Mouse (Mus musculus) ES-Bruce4 (cell line): ENCODE data around the gene Rai1. TPM values are rescaled to one million over a fixed set of nuclear protein-coding genes. Genes with fewer than 3 reads are reported as not detected.
A peak's percentile ranks its signal among the peaks of the same experiment; 100 is the strongest.

Experiments used
- H3K27ac ChIP-seq: 2 replicates; pipeline ENCODE4 v1.5.1; 2012; ENCODE audit warnings: low read length, inconsistent platforms; ENCODE audit not compliant: insufficient read depth
- H3K27me3 ChIP-seq: 2 replicates; pipeline ENCODE4 v1.6.1; 2012; ENCODE audit warnings: mild to moderate bottlenecking, low read length, inconsistent platforms; ENCODE audit not compliant: control insufficient read depth, poor library complexity, insufficient read depth, severe bottlenecking
- H3K36me3 ChIP-seq: 2 replicates; pipeline ENCODE4 v1.6.1; 2012; ENCODE audit warnings: inconsistent platforms, mild to moderate bottlenecking, low read length, moderate library complexity; ENCODE audit not compliant: control insufficient read depth, poor library complexity, insufficient read depth, severe bottlenecking
- H3K4me1 ChIP-seq: one replicate; pipeline ENCODE4 v1.8.1; 2011; ENCODE audit warnings: low read length; ENCODE audit not compliant: control insufficient read depth, insufficient read depth
- H3K4me3 ChIP-seq: 2 replicates; pipeline ENCODE4 v1.5.1; 2011; ENCODE audit warnings: low read depth, mild to moderate bottlenecking, low read length
- H3K9ac ChIP-seq: 2 replicates; pipeline ENCODE4 v1.6.1; 2012; ENCODE audit warnings: low read depth, mild to moderate bottlenecking, inconsistent platforms; ENCODE audit not compliant: poor library complexity, severe bottlenecking
- H3K9me3 ChIP-seq: replicated peaks from 2 replicates; pipeline ENCODE4 v1.6.1; 2012; ENCODE audit warnings: mild to moderate bottlenecking, low read length, inconsistent platforms; ENCODE audit not compliant: control insufficient read depth, poor library complexity, insufficient read depth, severe bottlenecking
- CTCF ChIP-seq: IDR thresholded peaks from one replicate; pipeline ENCODE4 v1.8.1; 2011; ENCODE audit warnings: low read depth, low read length
- EP300 ChIP-seq: IDR thresholded peaks from 2 replicates; pipeline ENCODE4 v1.6.1; 2011; ENCODE audit warnings: low read depth, low read length; ENCODE audit not compliant: insufficient read depth
- POLR2A ChIP-seq: IDR thresholded peaks from one replicate; pipeline ENCODE4 v1.8.1; 2011; ENCODE audit warnings: low read length; ENCODE audit not compliant: insufficient read depth
- polyA plus RNA-seq: library from polyadenylated mRNA; stranded (reverse); fragments of >200 nt; gene quantifications from 2 replicates; pipeline ENCODE4 v1.2.4, GENCODE M21; 2011; ENCODE audit warnings: low read depth; ENCODE audit not compliant: missing spikeins, insufficient read depth, insufficient read length

Rai1 gene
- polyA plus RNA-seq, 1 experiment: 21.9 TPM

DNA sequence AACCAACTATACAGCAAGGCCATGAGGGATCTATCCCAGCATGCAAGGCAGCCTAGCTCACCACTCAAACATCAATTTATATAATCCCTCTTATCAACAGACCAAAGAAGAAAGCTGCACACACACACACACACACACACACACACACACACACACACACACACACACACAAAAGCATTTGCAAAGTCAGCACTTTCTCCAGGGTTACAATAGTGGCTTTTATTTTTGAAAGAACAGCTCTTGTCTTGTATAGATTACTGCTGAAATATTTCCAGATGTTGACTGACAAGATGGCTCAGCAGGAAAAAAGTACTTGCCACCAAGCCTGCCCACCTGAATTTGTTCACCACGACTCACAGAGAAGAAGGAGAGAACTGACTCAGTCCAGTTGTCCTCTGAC lies 39.5 kb upstream of the Rai1 start:
- Histone ChIP-seq H3K9me3 (no peaks in the 10 kb centered on the region), H3K36me3 (no peaks in the 10 kb centered on the region), H3K27me3 (no peaks in the 10 kb centered on the region), H3K4me3 (no peak overlapping the region), H3K9ac (no peak overlapping the region), H3K4me1 (no peaks in the 10 kb centered on the region), H3K27ac (no peak overlapping the region)
- TF ChIP-seq POLR2A (no peak), CTCF (no peak), EP300 (no peak)

DNA sequence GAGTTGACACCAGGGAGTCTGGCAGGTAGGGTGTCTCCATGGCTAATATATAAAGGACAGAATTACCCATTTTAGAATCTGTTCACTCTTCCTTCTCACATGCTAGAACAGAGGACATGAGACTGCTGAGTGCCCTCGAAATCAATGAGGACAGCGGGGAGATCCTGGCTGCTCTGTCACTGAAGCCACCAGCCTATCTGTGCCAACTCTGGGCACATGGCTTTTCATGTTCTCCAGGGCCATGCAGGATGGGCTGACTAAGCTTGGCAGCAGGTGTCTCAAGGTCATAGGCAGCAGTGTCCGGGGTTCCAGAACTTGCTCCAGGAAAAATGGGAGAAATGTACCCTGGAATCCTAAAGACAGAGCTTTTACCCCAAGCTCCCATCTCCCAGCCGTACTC lies 37.2 kb upstream of the Rai1 start:
- no peak overlapping the region for H3K9ac ChIP-seq
- no peaks in the 10 kb centered on the region for H3K27me3 ChIP-seq
- H3K4me3 ChIP-seq: no peak overlapping the region
- no peaks in the 10 kb centered on the region for H3K9me3 ChIP-seq
- H3K36me3 ChIP-seq: no peaks in the 10 kb centered on the region
- TF ChIP-seq EP300 (no peak), POLR2A (no peak), CTCF (no peak)
- H3K27ac ChIP-seq: no peak overlapping the region
- H3K4me1 ChIP-seq: no peaks in the 10 kb centered on the region

DNA sequence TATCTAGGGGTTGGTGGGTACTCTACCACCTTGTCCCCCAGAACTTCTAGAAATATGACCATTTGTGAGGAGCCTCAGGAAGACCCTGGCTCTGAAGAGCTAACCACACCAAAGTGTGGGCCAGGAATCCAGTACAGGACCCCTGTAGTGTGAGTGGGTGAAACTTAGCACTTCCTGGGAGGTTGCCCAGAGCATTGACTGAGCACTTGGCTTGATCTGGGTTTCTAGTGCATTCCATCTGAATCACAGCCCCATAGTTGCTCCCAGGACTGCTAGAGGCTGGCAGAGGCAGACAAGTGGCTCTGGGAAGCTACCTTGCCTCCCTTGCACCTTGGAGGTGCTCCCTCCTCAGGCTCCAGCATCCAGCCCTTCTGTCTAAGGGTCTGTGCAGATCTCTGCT lies 36.2 kb upstream of the Rai1 start:
- no peaks in the 10 kb centered on the region for H3K4me1 ChIP-seq
- no peaks in the 10 kb centered on the region for H3K9me3 ChIP-seq
- no peak overlapping the region for H3K27ac ChIP-seq
- no peaks in the 10 kb centered on the region for H3K27me3 ChIP-seq
- H3K9ac ChIP-seq: no peak overlapping the region
- no peaks in the 10 kb centered on the region for H3K36me3 ChIP-seq
- no peak for TF ChIP-seq POLR2A
- TF ChIP-seq CTCF: no peak
- TF ChIP-seq EP300: no peak
- H3K4me3 ChIP-seq: no peak overlapping the region

DNA sequence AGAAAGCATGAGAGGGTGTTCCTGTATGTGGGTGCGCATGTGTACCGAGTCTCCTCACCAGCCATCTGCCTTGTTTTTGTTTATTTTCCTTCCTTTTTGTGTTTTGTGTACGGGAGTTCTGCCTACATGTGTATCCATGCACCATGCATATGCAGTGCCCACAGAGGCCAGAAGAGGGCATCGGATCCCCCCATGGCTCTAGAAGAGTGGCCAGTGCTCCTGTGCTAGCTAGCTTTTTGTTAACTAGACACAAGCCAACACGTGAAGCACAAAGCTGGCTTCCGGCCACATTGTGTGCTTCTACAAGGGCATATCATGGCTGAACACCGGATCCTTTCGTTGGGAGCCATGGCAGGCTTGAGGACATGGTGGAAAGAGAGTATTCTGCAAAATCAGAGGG lies 34.2 kb upstream of the Rai1 start:
- Histone ChIP-seq H3K9ac (no peak overlapping the region), H3K27ac (no peak overlapping the region), H3K36me3 (no peaks in the 10 kb centered on the region), H3K27me3 (no peaks in the 10 kb centered on the region), H3K9me3 (no peaks in the 10 kb centered on the region), H3K4me3 (no peak overlapping the region), H3K4me1 (no peaks in the 10 kb centered on the region)
- TF ChIP-seq POLR2A (no peak), EP300 (no peak), CTCF (peak; percentile 75)

DNA sequence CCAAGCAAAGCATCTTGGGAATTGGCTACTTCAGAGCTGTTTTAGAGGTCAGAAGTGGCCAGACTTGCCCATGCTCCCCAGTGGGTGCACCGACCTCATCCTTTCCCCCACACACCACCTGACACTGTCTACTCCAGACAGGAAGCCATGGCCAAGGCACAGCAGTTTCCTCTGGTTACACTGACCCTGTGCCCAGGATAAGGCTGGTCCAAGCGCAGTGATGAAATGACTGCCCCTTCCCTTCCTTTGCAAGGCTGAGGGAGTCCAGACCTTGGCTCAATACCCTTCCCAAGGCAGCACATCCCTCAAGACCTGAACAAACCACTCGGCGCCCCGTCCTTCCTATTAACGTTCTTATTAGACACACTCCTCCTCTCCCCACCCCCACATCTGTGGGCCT lies 33.6 kb upstream of the Rai1 start:
- no peaks in the 10 kb centered on the region for H3K4me1 ChIP-seq
- H3K27ac ChIP-seq: no peak overlapping the region
- TF ChIP-seq EP300 (no peak), CTCF (no peak), POLR2A (no peak)
- H3K27me3 ChIP-seq: no peaks in the 10 kb centered on the region
- H3K9ac ChIP-seq: no peak overlapping the region
- no peak overlapping the region for H3K4me3 ChIP-seq
- no peaks in the 10 kb centered on the region for H3K9me3 ChIP-seq
- no peaks in the 10 kb centered on the region for H3K36me3 ChIP-seq

DNA sequence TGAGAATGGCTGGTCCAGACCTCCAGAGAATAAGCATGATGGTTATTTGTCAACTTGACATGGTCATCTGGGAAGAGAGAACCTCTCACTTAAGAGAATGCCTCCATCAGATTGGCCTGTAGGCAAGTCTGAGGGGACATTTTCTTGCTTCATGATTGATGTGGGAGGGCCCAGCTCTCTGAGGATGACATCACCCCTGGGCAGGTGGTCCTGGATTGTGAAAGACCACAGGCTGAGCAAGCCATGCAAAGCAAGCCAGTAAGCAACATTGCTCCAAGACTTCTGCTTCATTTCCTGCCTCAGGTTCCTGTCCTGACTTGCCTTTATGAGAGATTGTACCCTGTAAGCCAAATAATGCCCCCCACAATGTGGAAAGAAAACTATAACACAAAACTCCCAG lies 31.7 kb upstream of the Rai1 start:
- no peak overlapping the region for H3K9ac ChIP-seq
- no peaks in the 10 kb centered on the region for H3K9me3 ChIP-seq
- no peak for TF ChIP-seq EP300
- TF ChIP-seq CTCF: no peak
- TF ChIP-seq POLR2A: no peak
- no peaks in the 10 kb centered on the region for H3K27me3 ChIP-seq
- no peaks in the 10 kb centered on the region for H3K36me3 ChIP-seq
- H3K27ac ChIP-seq: no peak overlapping the region
- H3K4me3 ChIP-seq: no peak overlapping the region
- no peaks in the 10 kb centered on the region for H3K4me1 ChIP-seq
